Mouse (Mus musculus): ENCODE measurements around the gene Tdg. TPM values are rescaled to one million over a fixed set of nuclear protein-coding genes. Genes with fewer than 3 reads are reported as not detected.

Tdg gene
- total and polyA plus RNA-seq, 3 experiments: 27.6 to 79.1 TPM; not detected in 1

DNA sequence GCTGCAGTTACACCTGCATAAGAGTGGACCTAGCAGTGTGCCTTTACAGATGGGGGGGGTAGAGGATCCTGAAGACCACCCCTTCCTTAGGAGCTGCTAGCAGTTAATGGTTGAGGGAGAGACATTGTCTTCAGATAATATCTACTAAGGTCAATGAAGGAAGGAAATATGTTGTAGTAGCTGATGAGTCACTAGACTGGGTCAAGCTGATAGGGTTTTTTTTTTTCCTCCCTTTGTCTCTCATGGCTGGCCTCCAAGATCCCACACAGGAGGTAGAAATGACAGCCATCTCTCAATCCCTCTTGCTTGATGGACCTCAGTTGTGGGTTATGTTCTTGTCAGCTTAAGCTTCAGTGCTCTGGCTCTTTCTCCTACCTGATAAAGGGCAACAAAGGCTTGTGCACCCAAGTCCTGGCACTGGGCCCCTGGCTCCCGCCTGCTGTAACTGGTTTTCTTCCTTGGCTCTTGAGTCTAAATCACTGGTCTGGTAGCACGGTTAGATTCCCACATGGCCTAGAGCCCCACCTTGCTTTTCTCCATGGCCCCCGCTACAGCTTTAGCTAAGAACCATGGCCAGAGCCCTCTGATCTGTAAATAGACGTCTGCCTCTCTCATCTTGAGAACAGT lies 66.9 kb downstream of the Tdg start:
- peak; percentile 84 for DNase-seq (ENCODE audit: low read depth, low spot score)
- H3K27ac ChIP-seq (ENCODE audit: control insufficient read depth, low read depth, low read length): peak overlapping the region; percentile 98
- TF ChIP-seq MAZ (IDR thresholded peaks at IDR 0.05; ENCODE audit: low read depth, low read length): 0 out of 2 replicates have a peak, but pooled peaks have one; percentile 23
- TF ChIP-seq POLR2A (IDR thresholded peaks at IDR 0.05; ENCODE audit: control insufficient read depth in 1 of 2, insufficient read depth in 1 of 2, low read depth in 1 of 2, low read length in 2 of 2, poor library complexity in 1 of 2): no peak
- peak; percentile 56 for TF ChIP-seq HCFC1 (IDR thresholded peaks at IDR 0.05; ENCODE audit: low read depth, low read length)
- TF ChIP-seq NRF1 (IDR thresholded peaks at IDR 0.05; ENCODE audit: insufficient read depth, low read depth, low read length, poor library complexity, severe bottlenecking): no peak
- peak; percentile 92 for TF ChIP-seq GATA1 (IDR thresholded peaks at IDR 0.05; ENCODE audit: low read depth, low read length)
- TF ChIP-seq MAX (IDR thresholded peaks at IDR 0.05; ENCODE audit: low read length): no peak; the same call in 1 of the 2 replicates
- no peak for TF ChIP-seq ZC3H11A (IDR thresholded peaks at IDR 0.05; ENCODE audit: low read depth, low read length)
- peak; percentile 96 for TF ChIP-seq JUND (IDR thresholded peaks at IDR 0.05; ENCODE audit: low read depth, low read length)
- TF ChIP-seq TCF12 (IDR thresholded peaks at IDR 0.05; ENCODE audit: low read depth, low read length): peak; percentile 86
- no peak for TF ChIP-seq USF2 (IDR thresholded peaks at IDR 0.05; ENCODE audit: borderline replicate concordance in 1 of 2, insufficient read depth in 1 of 2, low read depth in 1 of 2, low read length in 2 of 2)
- TF ChIP-seq MAFK (IDR thresholded peaks at IDR 0.05; ENCODE audit: borderline replicate concordance, low read depth, low read length): no peak; the same call in 1 of the 2 replicates
- TF ChIP-seq SIN3A (IDR thresholded peaks at IDR 0.05; ENCODE audit: low read length): peak; percentile 70; the same call in 1 of the 2 replicates
- TF ChIP-seq MYC (IDR thresholded peaks at IDR 0.05; ENCODE audit: low read depth, low read length): peak; percentile 66; the same call in 1 of the 2 replicates
- no peak for TF ChIP-seq ZMIZ1 (IDR thresholded peaks at IDR 0.05; ENCODE audit: low read depth, low read length)
- TF ChIP-seq RAD21 (IDR thresholded peaks at IDR 0.05; ENCODE audit: low read depth, low read length): no peak
- no peak for TF ChIP-seq ELF1 (IDR thresholded peaks at IDR 0.05; ENCODE audit: low read depth, low read length)
- TF ChIP-seq USF1 (IDR thresholded peaks at IDR 0.05; ENCODE audit: low read depth, low read length): no peak
- TF ChIP-seq MXI1 (IDR thresholded peaks at IDR 0.05; ENCODE audit: low read depth, low read length): peak; percentile 72; the same call in 1 of the 2 replicates
- TF ChIP-seq GABPA (IDR thresholded peaks at IDR 0.05; ENCODE audit: low read depth, low read length): no peak
- TF ChIP-seq CHD2 (IDR thresholded peaks at IDR 0.05; ENCODE audit: low read length): no peak
- TF ChIP-seq CHD1 (IDR thresholded peaks at IDR 0.05; ENCODE audit: low read depth, low read length): no peak
- TF ChIP-seq TBP (IDR thresholded peaks at IDR 0.05; ENCODE audit: low read depth, low read length): peak; percentile 47; the same call in 1 of the 2 replicates
- peak; percentile 42; the same call in 1 of the 2 replicates for TF ChIP-seq ZKSCAN1 (IDR thresholded peaks at IDR 0.05; ENCODE audit: low read depth, low read length)
- TF ChIP-seq ETS1 (IDR thresholded peaks at IDR 0.05; ENCODE audit: low read depth, low read length): peak; percentile 88
- TF ChIP-seq SMC3 (IDR thresholded peaks at IDR 0.05; ENCODE audit: low read depth, low read length): no peak
- no peak for TF ChIP-seq E2F4 (IDR thresholded peaks at IDR 0.05; ENCODE audit: borderline replicate concordance, low read depth, low read length)
- TF ChIP-seq UBTF (IDR thresholded peaks at IDR 0.05; ENCODE audit: borderline replicate concordance, insufficient read depth, low read depth, low read length): no peak
- TF ChIP-seq EP300 (IDR thresholded peaks at IDR 0.05; ENCODE audit: low read depth in 1 of 2, low read length in 2 of 2): peak; percentile 91 to 96
- TF ChIP-seq KAT2A (conservative IDR thresholded peaks at IDR 0.05; ENCODE audit: low read depth, low read length): no peak
- no peak for TF ChIP-seq MEF2A (IDR thresholded peaks at IDR 0.05; ENCODE audit: extremely low read depth, insufficient replicate concordance, low read depth, low read length, poor library complexity, severe bottlenecking)
- TF ChIP-seq POLR2AphosphoS2 (IDR thresholded peaks at IDR 0.05; ENCODE audit: low read length): no peak
- TF ChIP-seq RCOR1 (IDR thresholded peaks at IDR 0.05; ENCODE audit: low read depth, low read length): peak; percentile 73
- TF ChIP-seq MYB (IDR thresholded peaks at IDR 0.05; ENCODE audit: low read depth, low read length): peak; percentile 42; the same call in 1 of the 2 replicates
- no peak for TF ChIP-seq CTCF (IDR thresholded peaks at IDR 0.05 in 2 of 3, conservative IDR thresholded peaks at IDR 0.05 in 1 of 3; ENCODE audit: control insufficient read depth in 1 of 3, insufficient read depth in 1 of 3, low read depth in 2 of 3, low read length in 3 of 3, poor library complexity in 1 of 3, severe bottlenecking in 1 of 3)
- TF ChIP-seq TAL1 (IDR thresholded peaks at IDR 0.05; ENCODE audit: low read length): peak; percentile 85
- TF ChIP-seq NELFE (IDR thresholded peaks at IDR 0.05; ENCODE audit: low read depth, low read length): no peak; the same call in 1 of the 2 replicates

More for the DNA sequence above, 66.9 kb downstream of the Tdg start:
- peaks cover 12 to 37% of the 10 kb centered on the region in 2 experiments for H3K4me1 ChIP-seq (ENCODE audit: control insufficient read depth in 1 of 2, insufficient read depth in 2 of 2, low read length in 2 of 2)
- peak overlapping the region; percentile 2 to 19; a peak in 3 of 4 replicates for H3K4me3 ChIP-seq (ENCODE audit: control insufficient read depth in 1 of 2, insufficient read depth in 1 of 2, low read depth in 2 of 2, low read length in 2 of 2)
- H3K9me3 ChIP-seq (replicated peaks; ENCODE audit: insufficient read depth, low read length): no peaks in the 10 kb centered on the region
- peaks cover 0 to 39% of the 10 kb centered on the region in 2 experiments; a peak in 2 of 4 replicates for H3K36me3 ChIP-seq (ENCODE audit: control insufficient read depth in 1 of 2, insufficient read depth in 2 of 2, low read length in 2 of 2)
- H3K27me3 ChIP-seq (ENCODE audit: control insufficient read depth in 1 of 2, insufficient read depth in 2 of 2, low read length in 2 of 2): no peaks in the 10 kb centered on the region
- peak overlapping the region; percentile 47 for H3K9ac ChIP-seq (ENCODE audit: control insufficient read depth, low read depth, low read length, poor library complexity, severe bottlenecking)
- H3K79me2 ChIP-seq (ENCODE audit: control insufficient read depth, insufficient read depth, low read length, poor library complexity): peaks cover 11% of the 10 kb centered on the region
